Mouse (Mus musculus) forebrain, embryonic 10.5 days (tissue): ENCODE results near the gene Naa40. TPM values are rescaled to one million over a fixed set of nuclear protein-coding genes. Genes with fewer than 3 reads are reported as not detected.

Experiments
- DNase-seq: peaks from one replicate; pipeline ENCODE4 v3.0.0-alpha.2; 2017; ENCODE audit warnings: low spot score; ENCODE audit errors: extremely low spot score
- H3K27ac ChIP-seq: fragments of 300-500 bp; sonication (generic); 2 replicates; pipeline ENCODE4 v1.5.1; 2016; ENCODE audit warnings: mild to moderate bottlenecking
- H3K27me3 ChIP-seq: fragments of 300-500 bp; sonication (generic); 2 replicates; pipeline ENCODE4 v1.6.1; 2016; ENCODE audit warnings: mild to moderate bottlenecking; ENCODE audit not compliant: poor library complexity, severe bottlenecking
- H3K36me3 ChIP-seq: fragments of 300-500 bp; sonication (generic); replicated peaks from 2 replicates; pipeline ENCODE4 v1.6.1; 2016; ENCODE audit warnings: mild to moderate bottlenecking, moderate library complexity
- H3K4me1 ChIP-seq: fragments of 300-500 bp; sonication (generic); 2 replicates; pipeline ENCODE4 v1.6.1; 2016
- H3K4me3 ChIP-seq: fragments of 300-500 bp; sonication (generic); 2 replicates; pipeline ENCODE4 v1.5.1; 2016; ENCODE audit warnings: mild to moderate bottlenecking, moderate library complexity
- H3K9me3 ChIP-seq: fragments of 300-500 bp; sonication (generic); 2 replicates; pipeline ENCODE4 v1.6.1; 2016; ENCODE audit warnings: mild to moderate bottlenecking, moderate library complexity
- WGBS: fragments of 180-500 bp; shearing (Covaris S2); methylation state at CpG from one replicate; pipeline ENCODE4 v1.1.7; 2016; 5-methylcytosine and 5-hydroxymethylcytosine counted together
- polyA plus RNA-seq: library from polyadenylated mRNA; unstranded; fragments of >200 nt; fragmentation: Nextera tagmentation; extraction: Ambion mirVana; gene quantifications from 2 replicates; pipeline ENCODE4 v1.2.1, GENCODE M21; 2016

Gene Naa40
- polyA plus RNA-seq = 106 and 107 TPM in 2 replicates

DNA sequence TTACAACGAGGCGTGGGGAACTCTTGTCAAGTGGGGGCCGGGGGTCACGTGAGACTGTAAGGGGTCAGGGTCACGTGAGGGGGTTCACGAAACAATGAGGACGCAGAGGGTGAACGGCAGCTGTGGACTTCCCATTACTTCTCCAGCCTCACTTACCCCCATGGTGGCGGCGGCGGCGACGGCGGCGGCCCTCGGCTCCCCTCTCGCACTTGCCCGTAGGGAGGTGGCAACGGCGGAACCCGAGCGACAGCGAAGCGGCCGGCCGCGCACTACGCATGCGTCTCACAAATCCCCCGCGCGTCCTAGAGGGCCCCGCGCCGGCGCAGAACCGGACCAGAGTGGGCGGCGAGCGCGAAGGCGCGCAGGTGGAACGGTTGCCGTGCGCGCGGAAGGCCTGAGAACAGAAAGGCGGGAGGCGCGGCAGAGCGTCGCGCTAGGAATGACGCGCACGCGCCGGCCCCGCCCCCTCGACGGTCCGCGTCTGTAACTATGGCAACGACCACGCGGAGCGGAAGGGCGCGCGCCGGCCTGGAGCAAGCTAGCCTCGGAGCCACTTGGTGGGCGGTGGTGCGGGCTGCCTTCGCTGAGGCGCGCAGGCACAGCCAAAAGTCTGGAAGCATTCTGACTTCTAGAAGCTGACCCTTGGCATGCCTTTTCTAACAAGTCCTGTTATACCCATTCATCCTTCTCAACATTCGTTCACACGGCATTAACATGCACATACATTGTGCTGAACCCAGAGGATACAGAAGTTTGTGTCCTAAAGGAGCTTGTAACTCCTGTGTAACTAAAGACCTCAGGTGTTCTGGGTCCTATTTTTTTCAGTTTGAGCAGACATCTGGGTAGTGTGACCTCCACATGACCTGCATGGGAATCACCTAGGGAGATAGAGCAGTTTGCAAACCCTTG is at the start of gene Naa40:
Naa40 (minus strand) TSS at position 402 of the 909 bp plus-strand sequence.
- Histone ChIP-seq H3K27ac (peak within 1 kb of the TSS; percentile 95), H3K9me3 (no peaks in the 10 kb centered on the region), H3K27me3 (peaks cover 14% of the 10 kb centered on the region), H3K4me3 (peak within 1 kb of the TSS; percentile 83), H3K4me1 (peaks cover 41% of the 10 kb centered on the region), H3K36me3 (peaks cover 32% of the 10 kb centered on the region)
- under 1% methylated on average over 80 of the region's 80 CpGs for WGBS
- DNase-seq = peak; percentile 90

- Histone ChIP-seq H3K9me3 (no peaks in the 10 kb centered on the region), H3K4me3 (no peak overlapping the region), H3K27ac (no peak overlapping the region), H3K36me3 (peaks cover 58% of the 10 kb centered on the region), H3K4me1 (peaks cover 31% of the 10 kb centered on the region), H3K27me3 (no peaks in the 10 kb centered on the region)
- DNase-seq = no peak
- WGBS = 87% methylated on average over 2 of the region's 2 CpGs
Measured at GRCm38 (mm10) chr19:7289767-7290166, 48.8 kb upstream of the Naa40 start.

- peaks cover 69% of the 10 kb centered on the region for H3K36me3 ChIP-seq
- H3K4me3 ChIP-seq = no peak overlapping the region
- H3K27ac ChIP-seq = no peak overlapping the region
- H3K4me1 ChIP-seq = peaks cover 17% of the 10 kb centered on the region
- 92% methylated on average over 3 of the region's 3 CpGs for WGBS
- H3K9me3 ChIP-seq = no peaks in the 10 kb centered on the region
- DNase-seq = no peak
- H3K27me3 ChIP-seq = no peaks in the 10 kb centered on the region
Measured at GRCm38 (mm10) chr19:7288288-7288687, 47.3 kb upstream of the Naa40 start.

- WGBS = 93% methylated on average over 12 of the region's 12 CpGs
- no peaks in the 10 kb centered on the region for H3K27me3 ChIP-seq
- H3K36me3 ChIP-seq = peaks cover 83% of the 10 kb centered on the region
- no peaks in the 10 kb centered on the region for H3K9me3 ChIP-seq
- peaks cover 1% of the 10 kb centered on the region; the same call in 1 of the 2 replicates for H3K4me1 ChIP-seq
- H3K4me3 ChIP-seq = no peak overlapping the region
- H3K27ac ChIP-seq = no peak overlapping the region
- no peak for DNase-seq
Measured at GRCm38 (mm10) chr19:7286563-7287315, 45.8 kb upstream of the Naa40 start.

DNA sequence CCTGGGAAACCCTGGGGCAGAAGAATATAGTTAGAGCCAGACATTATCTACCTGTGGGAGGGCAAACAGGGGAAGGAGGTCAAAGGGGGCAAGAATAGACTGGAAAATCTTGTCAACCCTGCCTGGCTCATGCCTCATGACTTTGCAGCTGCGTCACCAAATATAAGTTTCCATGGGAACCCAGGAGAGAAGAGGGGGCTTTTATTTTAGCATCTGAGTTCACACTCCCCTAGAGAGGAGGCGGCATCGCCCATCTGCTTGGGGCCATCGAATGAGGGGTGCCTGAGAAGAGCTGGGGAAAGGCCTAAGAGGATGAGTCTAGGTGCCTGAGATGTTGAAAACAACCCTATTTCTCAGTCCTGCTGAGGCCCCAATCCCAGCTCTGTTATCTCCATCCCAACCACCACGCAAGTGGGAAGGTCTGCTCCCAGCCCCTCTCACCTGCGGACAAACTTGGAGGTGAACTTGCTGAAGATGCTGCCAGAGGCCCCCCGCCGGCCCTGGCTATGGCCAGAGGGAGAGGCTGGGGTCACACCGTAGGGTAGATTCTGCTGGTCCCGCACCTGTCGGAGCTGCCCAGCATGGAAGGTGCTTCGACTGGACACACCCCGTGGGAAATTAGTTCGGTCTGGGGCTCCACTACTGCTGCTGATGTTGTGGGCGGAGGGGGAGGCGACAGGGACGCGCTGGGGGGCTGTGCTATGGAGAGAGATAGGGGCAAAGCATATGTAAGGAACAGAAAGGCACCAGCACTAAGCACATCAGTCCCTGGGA is 39.8 kb upstream of the Naa40 start:
- H3K27ac ChIP-seq = 0 out of 2 replicates have a peak overlapping the region, but pooled peaks have one; percentile 25
- H3K9me3 ChIP-seq = no peaks in the 10 kb centered on the region
- DNase-seq = no peak
- 92% methylated on average over 18 of the region's 18 CpGs for WGBS
- peaks cover 99% of the 10 kb centered on the region for H3K36me3 ChIP-seq
- no peaks in the 10 kb centered on the region for H3K27me3 ChIP-seq
- H3K4me3 ChIP-seq = no peak overlapping the region
- peaks cover 19% of the 10 kb centered on the region for H3K4me1 ChIP-seq

DNA sequence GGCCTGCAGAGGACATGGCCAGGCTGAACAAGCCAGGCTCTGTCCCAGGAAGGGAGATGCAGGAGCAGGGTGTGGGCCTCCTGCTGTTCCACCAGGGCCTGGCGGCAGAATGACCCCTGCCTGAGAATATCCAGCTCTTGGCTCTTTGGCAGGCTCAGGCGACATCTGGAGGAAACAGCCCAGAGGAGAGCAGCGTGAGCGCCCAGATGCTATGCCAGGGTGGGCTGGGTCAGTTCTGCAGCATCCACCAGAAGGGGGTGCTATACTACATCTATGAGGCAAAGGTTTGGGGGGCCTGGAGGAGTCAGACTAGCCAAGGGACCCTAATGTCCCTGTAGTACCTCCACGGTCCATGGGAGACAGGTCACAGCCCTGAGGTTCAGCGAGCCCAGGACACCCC is 38.1 kb upstream of the Naa40 start:
- 39% methylated on average over 6 of the region's 6 CpGs for WGBS
- Histone ChIP-seq H3K4me1 (peaks cover 35% of the 10 kb centered on the region), H3K36me3 (peaks cover 99% of the 10 kb centered on the region), H3K27ac (0 out of 2 replicates have a peak overlapping the region, but pooled peaks have one; percentile 51), H3K27me3 (no peaks in the 10 kb centered on the region), H3K4me3 (0 out of 2 replicates have a peak overlapping the region, but pooled peaks have one; percentile 9), H3K9me3 (no peaks in the 10 kb centered on the region)
- no peak for DNase-seq

DNA sequence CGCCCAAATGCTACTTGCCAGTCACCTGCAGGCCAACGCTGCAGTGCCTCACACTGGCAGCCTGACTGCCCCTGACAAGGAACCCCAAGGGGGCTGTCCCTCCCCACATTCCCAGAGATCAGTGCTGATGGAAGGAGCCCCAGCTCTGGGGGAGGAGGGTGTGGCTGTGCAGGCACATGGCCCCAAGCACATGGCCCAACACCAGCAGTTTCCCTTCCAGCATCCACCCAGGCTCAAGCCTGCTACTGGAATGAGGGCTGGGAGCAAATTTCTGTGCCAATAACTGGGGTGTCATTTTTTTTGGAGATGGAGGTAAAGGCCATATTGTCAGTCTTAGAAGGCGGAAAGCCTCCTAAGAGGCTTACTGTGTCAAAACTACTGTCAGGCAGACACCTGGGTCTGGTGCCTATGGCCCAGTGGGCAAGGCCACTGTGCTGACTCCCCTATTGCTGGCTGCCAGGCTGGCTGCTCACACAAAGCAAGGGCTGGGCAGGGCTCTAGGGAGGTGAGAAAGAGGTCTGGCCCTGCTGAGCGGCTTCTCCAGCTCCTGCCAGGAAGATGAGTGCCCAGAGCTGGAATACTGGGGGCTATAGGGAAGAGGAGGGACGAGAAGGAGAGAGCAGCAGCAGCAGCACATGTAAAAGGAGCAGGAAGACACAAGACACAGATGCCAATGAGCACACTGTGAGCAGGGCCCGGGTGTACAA is 37.4 kb upstream of the Naa40 start:
- Histone ChIP-seq H3K27ac (peak overlapping the region; percentile 51; the same call in 1 of the 2 replicates), H3K9me3 (no peaks in the 10 kb centered on the region), H3K4me3 (0 out of 2 replicates have a peak overlapping the region, but pooled peaks have one; percentile 9), H3K27me3 (no peaks in the 10 kb centered on the region), H3K4me1 (peaks cover 41% of the 10 kb centered on the region), H3K36me3 (peaks cover 99% of the 10 kb centered on the region)
- 76% methylated on average over 6 of the region's 6 CpGs for WGBS
- DNase-seq = no peak

GRCm38 (mm10) chr19:7276796-7277195 is 35.8 kb upstream of the Naa40 start:
- Histone ChIP-seq H3K9me3 (peaks cover 5% of the 10 kb centered on the region; the same call in 1 of the 2 replicates), H3K27me3 (no peaks in the 10 kb centered on the region), H3K36me3 (peaks cover 99% of the 10 kb centered on the region), H3K4me3 (no peak overlapping the region), H3K4me1 (peaks cover 48% of the 10 kb centered on the region), H3K27ac (peak overlapping the region; percentile 78)
- DNase-seq = no peak
- 69% methylated on average over 7 of the region's 7 CpGs for WGBS

DNA sequence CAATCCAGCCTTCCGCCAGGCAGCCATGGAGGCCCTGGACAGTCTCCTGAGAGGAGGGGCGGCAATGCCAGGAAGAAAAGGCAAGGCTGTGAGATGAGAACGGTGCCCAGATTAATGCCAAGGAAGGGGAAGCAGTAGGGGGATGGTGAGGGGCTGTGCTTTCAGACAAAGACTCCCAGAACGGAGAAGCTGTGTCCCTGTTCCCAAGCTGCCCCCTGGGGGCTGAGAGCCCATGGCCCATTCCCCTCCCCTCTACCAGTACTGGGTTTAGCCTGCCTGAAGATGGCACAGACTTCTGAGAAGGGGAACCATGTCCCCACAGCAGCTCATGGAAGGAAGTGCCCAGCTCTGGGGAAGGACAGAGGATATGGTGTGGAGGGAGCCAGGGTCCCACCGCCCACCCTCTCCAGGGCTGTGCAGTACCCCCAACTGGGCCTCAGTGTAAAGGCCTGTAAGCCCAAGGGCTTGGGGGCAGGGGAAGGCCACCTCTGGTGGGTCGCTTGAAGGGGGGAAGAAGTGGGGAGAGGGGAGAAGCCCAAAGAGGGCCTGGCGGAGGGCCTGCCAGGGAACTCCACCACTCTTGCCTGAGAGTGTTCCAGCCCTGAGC is 35.2 kb upstream of the Naa40 start:
- WGBS = 36% methylated on average over 7 of the region's 7 CpGs
- Histone ChIP-seq H3K4me3 (peak overlapping the region; percentile 14; the same call in 1 of the 2 replicates), H3K27ac (peak overlapping the region; percentile 78), H3K27me3 (no peaks in the 10 kb centered on the region), H3K36me3 (peaks cover 99% of the 10 kb centered on the region), H3K4me1 (peaks cover 54% of the 10 kb centered on the region), H3K9me3 (peaks cover 5% of the 10 kb centered on the region; the same call in 1 of the 2 replicates)
- no peak for DNase-seq

GRCm38 (mm10) chr19:7275131-7275789 is 34.3 kb upstream of the Naa40 start:
- H3K27ac ChIP-seq = 0 out of 2 replicates have a peak overlapping the region, but pooled peaks have one; percentile 62
- 68% methylated on average over 7 of the region's 7 CpGs for WGBS
- peaks cover 99% of the 10 kb centered on the region for H3K36me3 ChIP-seq
- no peak overlapping the region for H3K4me3 ChIP-seq
- DNase-seq = no peak
- H3K9me3 ChIP-seq = peaks cover 5% of the 10 kb centered on the region; the same call in 1 of the 2 replicates
- no peaks in the 10 kb centered on the region for H3K27me3 ChIP-seq
- H3K4me1 ChIP-seq = peaks cover 63% of the 10 kb centered on the region
